Mouse (Mus musculus) C2C12 (cell line): ENCODE measurements around the gene Apmap.

Experiments
- CEBPB ChIP-seq: IDR thresholded peaks from one replicate; pipeline ENCODE4 v1.6.1; 2011; ENCODE audit warnings: low read depth, mild to moderate bottlenecking, control low read depth, moderate library complexity
- CTCF ChIP-seq: IDR thresholded peaks from one replicate; pipeline ENCODE4 v1.5.1; 2011; ENCODE audit not compliant: control insufficient read depth, insufficient read depth, insufficient read length
- MAX ChIP-seq: IDR thresholded peaks from one replicate; pipeline ENCODE4 v1.6.1; 2011; ENCODE audit warnings: mild to moderate bottlenecking, control low read depth
- MYOG ChIP-seq: IDR thresholded peaks from one replicate; pipeline ENCODE4 v1.6.1; 2011; ENCODE audit not compliant: control insufficient read depth, insufficient read length; ENCODE audit errors: extremely low read depth

DNA sequence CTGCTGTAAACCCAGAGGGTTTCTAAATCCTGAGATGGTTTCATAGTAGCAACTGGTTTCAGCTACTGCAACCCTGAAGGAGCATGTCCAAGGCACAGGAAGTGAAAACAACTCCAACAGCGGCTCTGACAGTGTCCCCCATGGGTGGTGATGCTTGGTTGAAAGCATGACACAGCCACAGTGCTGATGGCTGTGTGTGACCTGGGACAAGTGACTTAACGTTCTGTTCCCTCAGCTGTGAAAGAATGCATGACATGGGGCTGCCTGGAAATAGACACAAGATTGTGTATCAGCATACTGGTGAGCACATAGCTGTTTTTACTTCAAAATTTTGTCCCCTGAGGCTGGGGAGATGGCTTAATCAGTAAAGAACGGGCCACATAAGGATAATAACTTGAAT is 13.3 kb upstream of the Apmap start:
- no peak for TF ChIP-seq CTCF
- no peak for TF ChIP-seq MAX
- no peak for TF ChIP-seq CEBPB
- no peak for TF ChIP-seq MYOG
